Mouse (Mus musculus) small intestine, adult 2 months (tissue): ENCODE data around the gene Kctd10.

Experiments
- CTCF ChIP-seq: fragments of 200-500 bp; IDR thresholded peaks from 2 replicates; pipeline ENCODE4 v1.5.1; 2012; ENCODE audit warnings: low read depth, mild to moderate bottlenecking, control low read depth, inconsistent platforms, low read length, moderate library complexity, mixed read lengths; ENCODE audit not compliant: insufficient replicate concordance, insufficient read length; ENCODE audit errors: extremely low read depth
- POLR2A ChIP-seq: fragments of 200-500 bp; IDR thresholded peaks from 2 replicates; pipeline ENCODE4 v1.6.1; 2012; ENCODE audit warnings: low read depth, mild to moderate bottlenecking, control low read depth, inconsistent platforms, low read length, moderate library complexity

- no peak for TF ChIP-seq CTCF
- no peak for TF ChIP-seq POLR2A
These were observed 5.7 kb downstream of the Kctd10 start for GRCm38 (mm10) chr5:114374409-114375213.
